Mouse (Mus musculus) left cerebral cortex, postnatal 14 days (tissue): ENCODE data around the gene Tada2b. TPM values are rescaled to one million over a fixed set of nuclear protein-coding genes. Genes with fewer than 3 reads are reported as not detected.

ENCODE experiments used
- DNase-seq, 2 experiments: peaks; one replicate each; pipeline ENCODE4 v3.0.0; 2021 to 2022; ENCODE audit warnings: low spot score in 2 of 2, mixed read lengths in 1 of 2
- intact Hi-C: fragments of 180-260 bp; cut with DNase I; formaldehyde crosslinking; loops from one replicate; pipeline ENCODE4 v1.15.1; 2025
- long read RNA-seq, 2 experiments: library from polyadenylated mRNA; stranded (forward); transcript quantifications; one replicate each; pipeline ENCODE4 v2.0.0; 2021
- total RNA-seq, 2 experiments: library from RNA; stranded (reverse); gene quantifications; 2 replicates each; pipeline ENCODE4 v1.2.3; 2021

The Tada2b gene
- 10 to 100 TPM; 26.5 to 29.1 TPM for total RNA-seq
- long read RNA-seq, experiment 1, transcript Tada2b-201 (2 exons, 3,791 nt) = major isoform, 14 of 35 reads
- long read RNA-seq, experiment 1, partial matches to known transcripts = 20 of 35 reads
- long read RNA-seq, experiment 1, other reads (novel, unspliced or antisense) = 1 of 35 reads
- long read RNA-seq, experiment 2, transcript Tada2b-201 (2 exons, 3,791 nt) = major isoform, 25 of 41 reads
- long read RNA-seq, experiment 2, partial matches to known transcripts = 16 of 41 reads
- long read RNA-seq, experiment 2, other reads (novel, unspliced or antisense) = 0 of 41 reads

GRCm38 (mm10) chr5:36484171-36484990 lies at the start of gene Tada2b, which contains the start of gene Ccdc96:
Gene Tada2b, minus strand, starts transcription at chr5:36484285.
Gene Ccdc96, plus strand, starts transcription at chr5:36484588.
- intact Hi-C loops = loop anchor here (5.0 kb wide), 1 partner anchor 98 kb away; no protein-coding TSS in a partner anchor
- DNase-seq = peak; percentile 98 to 99

GRCm38 (mm10) chr5:36530129-36530751 lies 46.2 kb upstream of the Tada2b start:
- intact Hi-C loops = loop anchor here (5.0 kb wide), 1 partner anchor 52 kb away; no protein-coding TSS in a partner anchor

GRCm38 (mm10) chr5:36529698-36530097 lies 45.6 kb upstream of the Tada2b start:
- intact Hi-C loops = loop anchor here (5.0 kb wide), 2 partner anchors 53 to 213 kb away; no protein-coding TSS in a partner anchor
- DNase-seq = no peak

More at GRCm38 (mm10) chr5:36530129-36530751, 46.2 kb upstream of the Tada2b start:
- peak; percentile 92 for DNase-seq

GRCm38 (mm10) chr5:36526921-36527320 lies 42.8 kb upstream of the Tada2b start:
- intact Hi-C loops = loop anchor here (5.0 kb wide), 1 partner anchor 215 kb away; no protein-coding TSS in a partner anchor
- no peak for DNase-seq

GRCm38 (mm10) chr5:36526274-36526673 lies 42.2 kb upstream of the Tada2b start:
- no peak for DNase-seq
- intact Hi-C loops = loop anchor here (5.0 kb wide), 1 partner anchor 216 kb away; no protein-coding TSS in a partner anchor

- DNase-seq = no peak
- intact Hi-C loops = loop anchor here (5.0 kb wide), 1 partner anchor 217 kb away; no protein-coding TSS in a partner anchor
These were observed 41.1 kb upstream of the Tada2b start for GRCm38 (mm10) chr5:36525216-36525615.

GRCm38 (mm10) chr5:36523219-36523703 lies 39.2 kb upstream of the Tada2b start:
- intact Hi-C loops = no loop called here
- DNase-seq = no peak

GRCm38 (mm10) chr5:36522782-36523181 lies 38.7 kb upstream of the Tada2b start:
- DNase-seq = no peak
- intact Hi-C loops = no loop called here

- intact Hi-C loops = no loop called here
- DNase-seq = no peak
These were observed 35.7 kb upstream of the Tada2b start for GRCm38 (mm10) chr5:36519751-36520150.

- DNase-seq = no peak
- intact Hi-C loops = no loop called here
These were observed 33.5 kb upstream of the Tada2b start for GRCm38 (mm10) chr5:36517596-36517995.

- no peak for DNase-seq
- intact Hi-C loops = no loop called here
These were observed 31.5 kb upstream of the Tada2b start for GRCm38 (mm10) chr5:36515558-36515957.

GRCm38 (mm10) chr5:36515126-36515525 lies 31.0 kb upstream of the Tada2b start:
- peak in 1 of 2 experiments; percentile 28 for DNase-seq
- intact Hi-C loops = no loop called here

GRCm38 (mm10) chr5:36510956-36511355 lies 26.9 kb upstream of the Tada2b start:
- intact Hi-C loops = no loop called here
- DNase-seq = no peak

GRCm38 (mm10) chr5:36508351-36508750 lies 24.3 kb upstream of the Tada2b start:
- intact Hi-C loops = no loop called here
- no peak for DNase-seq

- no peak for DNase-seq
These were observed 21.6 kb upstream of the Tada2b start for GRCm38 (mm10) chr5:36505643-36506042.

GRCm38 (mm10) chr5:36505235-36505634 lies 21.1 kb upstream of the Tada2b start:
- no peak for DNase-seq
- intact Hi-C loops = no loop called here

More at GRCm38 (mm10) chr5:36505643-36506042, 21.6 kb upstream of the Tada2b start:
- intact Hi-C loops = no loop called here

GRCm38 (mm10) chr5:36494709-36495108 lies 10.6 kb upstream of the Tada2b start:
- intact Hi-C loops = no loop called here
- no peak for DNase-seq

GRCm38 (mm10) chr5:36493919-36494318 lies 9.8 kb upstream of the Tada2b start:
- DNase-seq = peak; percentile 34 to 72
- intact Hi-C loops = no loop called here

- no peak for DNase-seq
- intact Hi-C loops = no loop called here
These were observed 5.1 kb upstream of the Tada2b start for GRCm38 (mm10) chr5:36489225-36489624.
